Mouse (Mus musculus) heart, embryonic 13.5 days (tissue): ENCODE data around the gene Pgp. TPM values are rescaled to one million over a fixed set of nuclear protein-coding genes. Genes with fewer than 3 reads are reported as not detected.

Source experiments
- ATAC-seq: fragments of 200-750 bp; cut with Nextera tagmentation; 2 replicates; pipeline ENCODE4 v1.8.0; 2017; ENCODE audit warnings: moderate TSS enrichment; ENCODE audit not compliant: insufficient number of reproducible peaks, low FRiP score, low TSS enrichment; ENCODE audit errors: extremely low read depth
- H3K27ac ChIP-seq: fragments of 300-500 bp; sonication (generic); replicated peaks from 2 replicates; pipeline ENCODE4 v1.5.1; 2015; ENCODE audit warnings: moderate library complexity, mild to moderate bottlenecking, inconsistent platforms
- H3K27me3 ChIP-seq: fragments of 300-500 bp; sonication (generic); replicated peaks from 2 replicates; pipeline ENCODE4 v1.6.1; 2015; ENCODE audit warnings: mild to moderate bottlenecking, inconsistent platforms
- H3K36me3 ChIP-seq: fragments of 300-500 bp; sonication (generic); 2 replicates; pipeline ENCODE4 v1.6.1; 2015; ENCODE audit warnings: mild to moderate bottlenecking, inconsistent platforms
- H3K4me1 ChIP-seq: fragments of 300-500 bp; sonication (generic); 2 replicates; pipeline ENCODE4 v1.6.1; 2015; ENCODE audit warnings: inconsistent platforms
- H3K4me2 ChIP-seq: fragments of 300-500 bp; sonication (generic); 2 replicates; pipeline ENCODE4 v1.6.1; 2015; ENCODE audit warnings: inconsistent platforms, mild to moderate bottlenecking, moderate library complexity
- H3K4me3 ChIP-seq: fragments of 300-500 bp; sonication (generic); 2 replicates; pipeline ENCODE4 v1.5.1; 2015; ENCODE audit warnings: moderate library complexity, mild to moderate bottlenecking, inconsistent platforms
- H3K9ac ChIP-seq: fragments of 300-500 bp; sonication (generic); 2 replicates; pipeline ENCODE4 v1.6.1; 2015; ENCODE audit warnings: inconsistent platforms, mild to moderate bottlenecking, moderate library complexity
- H3K9me3 ChIP-seq: fragments of 300-500 bp; sonication (generic); 2 replicates; pipeline ENCODE4 v1.6.1; 2016; ENCODE audit warnings: inconsistent platforms
- WGBS: fragments of 180-500 bp; shearing (Covaris S2); methylation state at CpG from one replicate; pipeline ENCODE4 v1.1.7; 2015; ENCODE audit warnings: mixed read lengths; 5-methylcytosine and 5-hydroxymethylcytosine counted together
- polyA plus RNA-seq: library from polyadenylated mRNA; unstranded; fragments of >200 nt; fragmentation: Nextera tagmentation; extraction: Ambion mirVana; gene quantifications from 2 replicates; pipeline ENCODE4 v1.2.1, GENCODE M21; 2015

Gene Pgp
- polyA plus RNA-seq, 1 experiment from 2014 or later, result 61.3 TPM

DNA sequence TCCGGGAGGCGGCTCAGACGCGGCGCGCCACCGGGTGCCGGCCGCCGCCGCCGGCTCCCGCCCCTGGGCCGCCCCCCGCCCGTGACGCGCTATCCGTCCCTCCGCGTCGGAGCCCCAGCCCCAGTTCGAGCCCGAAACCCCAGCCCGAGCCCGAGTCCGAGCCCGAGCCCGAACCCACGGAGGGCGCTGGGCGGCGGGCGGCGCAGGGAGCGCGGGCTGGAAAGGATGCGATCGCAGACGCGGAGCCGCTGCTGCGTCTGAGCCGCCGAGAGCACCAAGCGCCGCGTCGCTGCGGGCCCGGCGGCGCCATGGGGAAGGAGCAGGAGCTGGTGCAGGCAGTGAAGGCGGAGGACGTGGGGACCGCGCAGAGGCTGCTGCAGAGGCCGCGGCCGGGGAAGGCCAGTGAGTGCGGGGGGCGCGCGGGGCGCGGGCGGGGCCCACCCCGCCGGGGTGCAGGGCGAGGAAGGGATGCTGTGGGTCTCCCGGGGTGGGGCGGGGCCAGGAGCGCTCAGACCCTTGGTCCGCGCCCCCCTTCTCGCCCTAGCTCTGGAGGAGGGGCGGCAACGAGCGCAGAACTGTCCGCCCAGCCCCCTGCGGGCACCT lies 18.6 kb downstream of the Pgp start:
- peak overlapping the region; percentile 86 for H3K9ac ChIP-seq
- H3K27ac ChIP-seq, result no peak overlapping the region
- H3K4me1 ChIP-seq, result peaks cover 19% of the 10 kb centered on the region
- peak overlapping the region; percentile 99 for H3K4me2 ChIP-seq
- no peaks in the 10 kb centered on the region for H3K36me3 ChIP-seq
- WGBS, result under 1% methylated on average over 47 of the region's 81 CpGs
- H3K9me3 ChIP-seq, result no peaks in the 10 kb centered on the region
- no peak for ATAC-seq
- peaks cover 64% of the 10 kb centered on the region for H3K27me3 ChIP-seq
- peak overlapping the region; percentile 75 for H3K4me3 ChIP-seq

DNA sequence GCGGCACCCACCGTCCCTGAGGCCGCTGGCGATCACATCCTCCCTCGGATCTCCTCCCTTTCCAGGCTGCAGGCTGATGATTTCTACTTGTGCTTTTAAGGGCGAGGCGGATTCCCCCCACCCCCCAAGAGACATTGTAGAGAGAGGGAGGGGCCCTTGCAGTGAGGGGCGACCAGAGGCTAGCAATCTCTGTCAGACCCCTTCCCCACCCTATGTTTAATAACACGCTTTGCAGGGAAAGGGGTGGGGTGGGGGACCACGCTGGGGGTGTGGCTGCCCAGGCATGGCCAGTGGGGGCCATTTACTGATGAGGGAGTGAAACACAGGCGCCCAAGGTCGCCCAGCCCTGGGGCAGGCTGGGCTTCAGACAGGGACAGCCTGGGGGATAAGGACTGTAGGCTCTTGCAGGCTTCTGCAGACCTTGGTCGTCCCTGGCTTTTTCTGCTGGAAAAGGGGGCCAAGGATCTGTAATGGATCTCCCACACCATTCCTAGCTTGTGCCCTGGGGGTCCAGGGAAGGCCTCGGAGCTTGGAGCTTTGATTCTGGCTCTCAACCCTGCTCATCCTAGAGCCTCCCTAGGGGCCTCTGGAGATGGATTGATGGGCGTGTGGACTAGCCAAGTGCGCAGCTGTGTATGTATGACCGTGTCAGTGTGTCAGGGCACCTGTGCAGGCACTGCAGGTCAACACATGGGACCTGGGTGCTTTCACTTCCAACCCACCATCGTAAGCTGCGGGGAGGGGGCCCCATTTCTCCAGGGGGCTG lies 19.3 kb downstream of the Pgp start:
- Histone ChIP-seq H3K4me2 (peak overlapping the region; percentile 99), H3K27me3 (peaks cover 64% of the 10 kb centered on the region), H3K4me1 (peaks cover 19% of the 10 kb centered on the region), H3K36me3 (no peaks in the 10 kb centered on the region), H3K9me3 (no peaks in the 10 kb centered on the region), H3K27ac (no peak overlapping the region), H3K4me3 (peak overlapping the region; percentile 75), H3K9ac (peak overlapping the region; percentile 86)
- ATAC-seq, result no peak
- WGBS, result 20% methylated on average over 19 of the region's 19 CpGs

GRCm38 (mm10) chr17:24490399-24490798 lies 20.2 kb downstream of the Pgp start:
- H3K9ac ChIP-seq, result no peak overlapping the region
- no peak overlapping the region for H3K4me3 ChIP-seq
- H3K27me3 ChIP-seq, result peaks cover 69% of the 10 kb centered on the region
- H3K36me3 ChIP-seq, result no peaks in the 10 kb centered on the region
- ATAC-seq, result no peak
- peaks cover 16% of the 10 kb centered on the region for H3K4me1 ChIP-seq
- H3K4me2 ChIP-seq, result no peak overlapping the region
- H3K27ac ChIP-seq, result no peak overlapping the region
- WGBS, result 80% methylated on average over 4 of the region's 4 CpGs
- H3K9me3 ChIP-seq, result no peaks in the 10 kb centered on the region

GRCm38 (mm10) chr17:24494627-24495335 lies 24.6 kb downstream of the Pgp start:
- Histone ChIP-seq H3K4me3 (no peak overlapping the region), H3K36me3 (no peaks in the 10 kb centered on the region), H3K9ac (no peak overlapping the region), H3K27ac (no peak overlapping the region), H3K9me3 (no peaks in the 10 kb centered on the region), H3K4me2 (no peak overlapping the region), H3K4me1 (no peaks in the 10 kb centered on the region), H3K27me3 (peaks cover 41% of the 10 kb centered on the region)
- 31% methylated on average over 2 of the region's 2 CpGs for WGBS
- no peak for ATAC-seq

- WGBS, result 73% methylated on average over 3 of the region's 3 CpGs
- no peaks in the 10 kb centered on the region for H3K36me3 ChIP-seq
- ATAC-seq, result no peak
These were observed 25.3 kb downstream of the Pgp start for GRCm38 (mm10) chr17:24495443-24495842.

GRCm38 (mm10) chr17:24496026-24496425 lies 25.8 kb downstream of the Pgp start:
- Histone ChIP-seq H3K9me3 (no peaks in the 10 kb centered on the region), H3K36me3 (no peaks in the 10 kb centered on the region), H3K4me1 (no peaks in the 10 kb centered on the region), H3K9ac (no peak overlapping the region), H3K27me3 (peaks cover 31% of the 10 kb centered on the region), H3K4me2 (no peak overlapping the region), H3K4me3 (no peak overlapping the region), H3K27ac (no peak overlapping the region)
- no peak for ATAC-seq
- 88% methylated on average over 1 of the region's 1 CpGs for WGBS

More at GRCm38 (mm10) chr17:24495443-24495842, 25.3 kb downstream of the Pgp start:
- Histone ChIP-seq H3K27ac (no peak overlapping the region), H3K27me3 (peaks cover 35% of the 10 kb centered on the region), H3K4me1 (no peaks in the 10 kb centered on the region), H3K4me2 (no peak overlapping the region), H3K4me3 (no peak overlapping the region), H3K9me3 (no peaks in the 10 kb centered on the region), H3K9ac (no peak overlapping the region)

DNA sequence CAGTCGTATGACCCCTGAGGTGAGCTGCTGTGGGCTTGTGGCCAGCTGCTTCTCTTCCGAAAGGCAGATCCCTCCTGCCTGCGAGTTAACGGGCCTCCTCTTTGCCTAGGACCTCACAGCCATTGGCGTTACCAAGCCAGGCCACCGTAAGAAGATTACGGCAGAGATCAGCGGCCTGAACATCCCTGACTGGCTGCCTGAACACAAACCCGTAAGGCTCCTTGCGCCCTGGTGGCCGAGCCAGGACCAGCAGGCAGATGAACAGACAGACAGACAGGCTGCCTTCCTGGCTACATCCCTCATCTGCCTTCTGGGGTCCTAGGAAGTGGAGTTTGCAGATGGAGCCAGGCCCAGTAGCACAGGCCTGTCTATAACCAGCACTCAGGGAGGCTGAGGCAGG lies 32.0 kb downstream of the Pgp start:
- no peak overlapping the region for H3K4me2 ChIP-seq
- no peak for ATAC-seq
- no peak overlapping the region for H3K9ac ChIP-seq
- no peaks in the 10 kb centered on the region for H3K36me3 ChIP-seq
- peaks cover 57% of the 10 kb centered on the region for H3K27me3 ChIP-seq
- 33% methylated on average over 11 of the region's 11 CpGs for WGBS
- H3K27ac ChIP-seq, result no peak overlapping the region
- peaks cover 12% of the 10 kb centered on the region for H3K4me1 ChIP-seq
- H3K4me3 ChIP-seq, result no peak overlapping the region
- no peaks in the 10 kb centered on the region for H3K9me3 ChIP-seq

DNA sequence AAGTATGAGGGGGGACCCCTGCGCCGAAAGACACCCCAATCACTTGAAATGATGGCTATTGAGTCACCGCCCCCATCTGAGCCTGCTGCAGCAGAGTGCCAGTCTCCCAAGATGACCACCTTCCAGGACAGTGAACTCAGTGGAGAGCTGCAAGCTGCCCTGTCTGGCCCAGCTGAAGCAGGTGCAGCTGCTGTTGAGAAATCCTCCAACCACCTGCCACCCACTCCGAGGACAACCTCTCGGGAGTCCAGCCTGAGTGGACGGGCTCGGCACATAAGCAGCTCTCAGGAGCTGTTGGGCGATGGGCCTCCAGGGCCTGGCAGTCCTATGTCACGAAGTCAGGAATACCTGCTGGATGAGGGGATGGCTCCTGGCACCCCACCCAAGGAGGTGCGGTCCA lies 33.9 kb downstream of the Pgp start:
- Histone ChIP-seq H3K4me2 (no peak overlapping the region), H3K36me3 (peaks cover 15% of the 10 kb centered on the region), H3K27me3 (peaks cover 63% of the 10 kb centered on the region), H3K4me1 (peaks cover 14% of the 10 kb centered on the region), H3K27ac (no peak overlapping the region), H3K4me3 (no peak overlapping the region), H3K9me3 (no peaks in the 10 kb centered on the region), H3K9ac (no peak overlapping the region)
- 86% methylated on average over 10 of the region's 10 CpGs for WGBS
- ATAC-seq, result no peak

DNA sequence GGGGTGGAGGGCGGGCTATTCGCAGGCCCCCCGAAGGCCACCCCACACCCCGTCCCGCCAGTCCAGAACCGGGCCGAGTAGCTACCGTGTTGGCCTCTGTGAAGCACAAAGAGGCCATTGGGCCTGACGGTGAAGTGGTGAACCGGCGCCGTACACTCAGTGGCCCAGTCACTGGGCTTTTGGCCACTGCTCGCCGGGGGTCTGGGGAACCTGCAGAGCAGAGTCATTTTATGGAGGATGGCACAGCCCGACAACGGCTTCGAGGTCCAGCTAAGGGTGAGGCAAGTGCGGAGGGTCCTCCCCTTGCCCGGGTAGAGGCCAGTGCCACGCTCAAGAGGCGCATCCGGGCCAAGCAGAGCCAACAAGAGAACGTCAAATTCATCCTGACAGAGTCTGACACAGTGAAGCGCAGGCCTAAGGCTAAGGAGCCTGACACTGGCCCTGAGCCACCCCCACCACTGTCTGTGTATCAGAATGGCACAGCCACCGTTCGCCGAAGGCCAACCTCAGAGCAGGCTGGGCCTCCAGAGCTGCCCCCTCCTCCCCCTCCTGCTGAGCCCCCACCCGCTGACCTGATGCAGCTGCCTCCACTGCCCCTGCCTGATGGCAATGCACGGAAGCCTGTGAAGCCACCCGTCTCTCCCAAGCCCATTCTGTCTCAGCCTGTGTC lies 35.2 kb downstream of the Pgp start:
- no peak overlapping the region for H3K4me3 ChIP-seq
- ATAC-seq, result no peak
- peaks cover 63% of the 10 kb centered on the region for H3K27me3 ChIP-seq
- H3K27ac ChIP-seq, result no peak overlapping the region
- no peak overlapping the region for H3K4me2 ChIP-seq
- H3K4me1 ChIP-seq, result peaks cover 14% of the 10 kb centered on the region
- no peak overlapping the region for H3K9ac ChIP-seq
- peaks cover 28% of the 10 kb centered on the region for H3K36me3 ChIP-seq
- H3K9me3 ChIP-seq, result no peaks in the 10 kb centered on the region
- 88% methylated on average over 30 of the region's 30 CpGs for WGBS

DNA sequence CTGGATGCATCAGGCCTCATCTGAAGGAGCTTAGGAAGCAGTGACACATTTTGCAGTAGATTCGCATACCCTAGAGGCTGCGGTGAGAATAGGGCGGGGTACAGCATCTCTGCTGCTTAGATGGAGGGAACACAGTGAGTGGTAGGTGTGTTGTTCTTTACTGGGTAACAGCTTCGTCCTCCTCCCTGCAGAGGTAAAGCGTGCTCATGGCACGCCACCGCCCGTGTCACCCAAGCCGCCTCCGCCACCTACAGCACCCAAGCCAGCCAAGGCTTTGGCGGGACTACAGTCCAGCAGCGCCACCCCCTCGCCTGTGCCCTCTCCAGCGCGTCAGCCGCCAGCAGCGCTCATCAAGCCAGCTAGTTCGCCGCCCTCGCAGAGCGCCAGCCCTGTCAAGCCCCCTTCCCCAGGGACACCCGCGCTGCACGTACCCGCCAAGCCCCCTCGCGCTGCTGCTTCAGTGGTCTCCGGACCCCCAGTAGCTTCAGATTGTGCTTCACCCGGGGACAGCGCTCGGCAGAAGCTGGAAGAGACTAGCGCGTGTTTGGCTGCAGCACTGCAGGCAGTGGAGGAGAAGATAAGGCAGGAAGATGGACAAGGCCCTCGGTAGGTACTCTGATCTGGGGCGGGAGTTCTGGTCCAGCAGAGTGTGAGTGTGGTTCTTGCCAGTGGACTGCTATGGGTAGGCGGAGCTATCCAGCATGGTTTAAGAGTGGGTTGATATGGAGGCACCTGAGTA lies 36.3 kb downstream of the Pgp start:
- peak overlapping the region; percentile 44 for H3K4me3 ChIP-seq
- WGBS, result 18% methylated on average over 36 of the region's 36 CpGs
- ATAC-seq, result no peak; the same call in 1 of the 2 replicates
- H3K27me3 ChIP-seq, result peaks cover 57% of the 10 kb centered on the region
- peak overlapping the region; percentile 75 for H3K4me2 ChIP-seq
- H3K4me1 ChIP-seq, result peaks cover 14% of the 10 kb centered on the region
- peaks cover 39% of the 10 kb centered on the region for H3K36me3 ChIP-seq
- H3K9ac ChIP-seq, result peak overlapping the region; percentile 75
- no peak overlapping the region for H3K27ac ChIP-seq
- H3K9me3 ChIP-seq, result no peaks in the 10 kb centered on the region
